Mouse (Mus musculus) left cerebral cortex, postnatal 4 days (tissue): ENCODE data around the gene Stub1. TPM values are rescaled to one million over a fixed set of nuclear protein-coding genes. Genes with fewer than 3 reads are reported as not detected.
"Not testable (repeated sequence)": the region's sequence is repeated elsewhere in the genome, so short reads cannot be mapped to it uniquely, and the experiment has no call there.

ENCODE experiments used
- DNase-seq: peaks from one replicate; pipeline ENCODE4 v3.0.0-alpha.2; 2022
- intact Hi-C: fragments of 180-260 bp; cut with DNase I; formaldehyde crosslinking; loops from one replicate; pipeline ENCODE4 v1.15.1; 2025
- total RNA-seq, 2 experiments: library from RNA; stranded (reverse); gene quantifications; 2 replicates each; pipeline ENCODE4 v1.2.3; 2021

Gene Stub1
- 100 to 1,000 TPM; 162 to 171 TPM for total RNA-seq

GRCm38 (mm10) chr17:25833291-25833663 lies at the start of gene Stub1:
Gene Stub1, minus strand, starts transcription at chr17:25833404.
- intact Hi-C loops: no loop called here
- DNase-seq: peak; percentile 93

- intact Hi-C loops: no loop called here
- no peak for DNase-seq
These were observed 49.1 kb upstream of the Stub1 start for GRCm38 (mm10) chr17:25882306-25882705.

- intact Hi-C loops: no loop called here
- no peak for DNase-seq
These were observed 48.5 kb upstream of the Stub1 start for GRCm38 (mm10) chr17:25881691-25882090.

GRCm38 (mm10) chr17:25880913-25881641 lies 47.9 kb upstream of the Stub1 start:
- intact Hi-C loops: no loop called here
- no peak for DNase-seq

- no peak for DNase-seq
- intact Hi-C loops: no loop called here
These were observed 47.1 kb upstream of the Stub1 start, which contains the start of gene Wfikkn1 for GRCm38 (mm10) chr17:25880196-25880910. Gene Wfikkn1, minus strand, starts transcription at chr17:25880858.

GRCm38 (mm10) chr17:25879750-25880149 lies 46.5 kb upstream of the Stub1 start:
- intact Hi-C loops: no loop called here
- no peak for DNase-seq

GRCm38 (mm10) chr17:25879261-25879660 lies 46.1 kb upstream of the Stub1 start:
- intact Hi-C loops: no loop called here
- DNase-seq: peak; percentile 51

- DNase-seq: no peak
- intact Hi-C loops: no loop called here
These were observed 45.5 kb upstream of the Stub1 start for GRCm38 (mm10) chr17:25878611-25879180.

GRCm38 (mm10) chr17:25877741-25878610 lies 44.8 kb upstream of the Stub1 start:
- no peak for DNase-seq
- intact Hi-C loops: no loop called here

GRCm38 (mm10) chr17:25877025-25877424 lies 43.8 kb upstream of the Stub1 start:
- no peak for DNase-seq

GRCm38 (mm10) chr17:25876347-25876915 lies 43.2 kb upstream of the Stub1 start:
- DNase-seq: no peak
- intact Hi-C loops: no loop called here

More at GRCm38 (mm10) chr17:25877025-25877424, 43.8 kb upstream of the Stub1 start:
- intact Hi-C loops: no loop called here

GRCm38 (mm10) chr17:25875171-25876136 lies 42.2 kb upstream of the Stub1 start:
- intact Hi-C loops: no loop called here
- peak; percentile 93 for DNase-seq

GRCm38 (mm10) chr17:25874721-25875170 lies 41.5 kb upstream of the Stub1 start, which contains the start of gene Mettl26:
Gene Mettl26, plus strand, starts transcription at chr17:25875074.
- DNase-seq: peak; percentile 92
- intact Hi-C loops: no loop called here

GRCm38 (mm10) chr17:25874148-25874720 lies 41.0 kb upstream of the Stub1 start:
- DNase-seq: no peak

GRCm38 (mm10) chr17:25873405-25874147 lies 40.4 kb upstream of the Stub1 start:
- no peak for DNase-seq
- intact Hi-C loops: no loop called here

More at GRCm38 (mm10) chr17:25874148-25874720, 41.0 kb upstream of the Stub1 start:
- intact Hi-C loops: no loop called here

- no peak for DNase-seq
- intact Hi-C loops: no loop called here
These were observed 39.5 kb upstream of the Stub1 start for GRCm38 (mm10) chr17:25872676-25873075.

GRCm38 (mm10) chr17:25871566-25871965 lies 38.4 kb upstream of the Stub1 start:
- DNase-seq, intact Hi-C loops: not testable (repeated sequence)

- intact Hi-C loops: no loop called here
These were observed 36.8 kb upstream of the Stub1 start for GRCm38 (mm10) chr17:25869954-25870353.

More at GRCm38 (mm10) chr17:25869954-25870353, 36.8 kb upstream of the Stub1 start:
- no peak for DNase-seq
